Mouse (Mus musculus): ENCODE measurements around the gene Coro2b. TPM values are rescaled to one million over a fixed set of nuclear protein-coding genes. Genes with fewer than 3 reads are reported as not detected.

Gene Coro2b
- polyA plus RNA-seq, 1 experiment: 2.8 TPM

- Histone ChIP-seq H3K27ac (ENCODE audit: control insufficient read depth, insufficient read depth, low read depth, low read length, poor library complexity) (no peak overlapping the region), H3K4me1 (ENCODE audit: control insufficient read depth, insufficient read depth, low read length) (no peaks in the 10 kb centered on the region), H3K4me3 (replicated peaks; ENCODE audit: control insufficient read depth, low read depth, low read length) (no peak overlapping the region)
- WGBS: 84% methylated on average over 14 of the region's 14 CpGs
- no peak for TF ChIP-seq CTCF (IDR thresholded peaks at IDR 0.05; ENCODE audit: control insufficient read depth, insufficient read depth, low read length)
- TF ChIP-seq POLR2A (IDR thresholded peaks at IDR 0.05; ENCODE audit: borderline replicate concordance, control insufficient read depth, low read depth, low read length): no peak
Observed at GRCm38 (mm10) chr9:62471541-62472189, 65.2 kb downstream of the Coro2b start.

GRCm38 (mm10) chr9:62471041-62471440, 65.8 kb downstream of the Coro2b start:
- 86% methylated on average over 14 of the region's 14 CpGs for WGBS
- TF ChIP-seq CTCF (IDR thresholded peaks at IDR 0.05; ENCODE audit: control insufficient read depth, insufficient read depth, low read length): no peak
- no peak for TF ChIP-seq POLR2A (IDR thresholded peaks at IDR 0.05; ENCODE audit: borderline replicate concordance, control insufficient read depth, low read depth, low read length)
- Histone ChIP-seq H3K4me1 (ENCODE audit: control insufficient read depth, insufficient read depth, low read length) (no peaks in the 10 kb centered on the region), H3K4me3 (replicated peaks; ENCODE audit: control insufficient read depth, low read depth, low read length) (no peak overlapping the region), H3K27ac (ENCODE audit: control insufficient read depth, insufficient read depth, low read depth, low read length, poor library complexity) (no peak overlapping the region)

GRCm38 (mm10) chr9:62470398-62470797, 66.4 kb downstream of the Coro2b start:
- H3K4me3 ChIP-seq (replicated peaks; ENCODE audit: control insufficient read depth, low read depth, low read length): no peak overlapping the region
- WGBS: 22% methylated on average over 1 of the region's 1 CpGs
- no peak for TF ChIP-seq POLR2A (IDR thresholded peaks at IDR 0.05; ENCODE audit: borderline replicate concordance, control insufficient read depth, low read depth, low read length)
- peak; percentile 88 for TF ChIP-seq CTCF (IDR thresholded peaks at IDR 0.05; ENCODE audit: control insufficient read depth, insufficient read depth, low read length)
- H3K4me1 ChIP-seq (ENCODE audit: control insufficient read depth, insufficient read depth, low read length): no peaks in the 10 kb centered on the region
- no peak overlapping the region for H3K27ac ChIP-seq (ENCODE audit: control insufficient read depth, insufficient read depth, low read depth, low read length, poor library complexity)

- Histone ChIP-seq H3K4me1 (ENCODE audit: control insufficient read depth, insufficient read depth, low read length) (no peaks in the 10 kb centered on the region), H3K27ac (ENCODE audit: control insufficient read depth, insufficient read depth, low read depth, low read length, poor library complexity) (no peak overlapping the region), H3K4me3 (replicated peaks; ENCODE audit: control insufficient read depth, low read depth, low read length) (no peak overlapping the region)
- WGBS: 71% methylated on average over 10 of the region's 10 CpGs
- TF ChIP-seq CTCF (IDR thresholded peaks at IDR 0.05; ENCODE audit: control insufficient read depth, insufficient read depth, low read length): no peak
- TF ChIP-seq POLR2A (IDR thresholded peaks at IDR 0.05; ENCODE audit: borderline replicate concordance, control insufficient read depth, low read depth, low read length): no peak
Observed at GRCm38 (mm10) chr9:62469696-62470095, 67.1 kb downstream of the Coro2b start.

- WGBS: 85% methylated on average over 13 of the region's 13 CpGs
- no peak for TF ChIP-seq CTCF (IDR thresholded peaks at IDR 0.05; ENCODE audit: control insufficient read depth, insufficient read depth, low read length)
- TF ChIP-seq POLR2A (IDR thresholded peaks at IDR 0.05; ENCODE audit: borderline replicate concordance, control insufficient read depth, low read depth, low read length): no peak
- no peak overlapping the region for H3K27ac ChIP-seq (ENCODE audit: control insufficient read depth, insufficient read depth, low read depth, low read length, poor library complexity)
Observed at GRCm38 (mm10) chr9:62469143-62469542, 67.7 kb downstream of the Coro2b start.

GRCm38 (mm10) chr9:62467413-62467784, 69.4 kb downstream of the Coro2b start:
- Histone ChIP-seq H3K27ac (ENCODE audit: control insufficient read depth, insufficient read depth, low read depth, low read length, poor library complexity) (no peak overlapping the region), H3K4me1 (ENCODE audit: control insufficient read depth, insufficient read depth, low read length) (no peaks in the 10 kb centered on the region), H3K4me3 (replicated peaks; ENCODE audit: control insufficient read depth, low read depth, low read length) (no peak overlapping the region)
- TF ChIP-seq CTCF (IDR thresholded peaks at IDR 0.05; ENCODE audit: control insufficient read depth, insufficient read depth, low read length) (no peak), POLR2A (IDR thresholded peaks at IDR 0.05; ENCODE audit: borderline replicate concordance, control insufficient read depth, low read depth, low read length) (no peak)
- 71% methylated on average over 1 of the region's 1 CpGs for WGBS

More at GRCm38 (mm10) chr9:62469143-62469542, 67.7 kb downstream of the Coro2b start:
- no peak overlapping the region for H3K4me3 ChIP-seq (replicated peaks; ENCODE audit: control insufficient read depth, low read depth, low read length)
- no peaks in the 10 kb centered on the region for H3K4me1 ChIP-seq (ENCODE audit: control insufficient read depth, insufficient read depth, low read length)

- TF ChIP-seq POLR2A (IDR thresholded peaks at IDR 0.05; ENCODE audit: borderline replicate concordance, control insufficient read depth, low read depth, low read length) (no peak), CTCF (IDR thresholded peaks at IDR 0.05; ENCODE audit: control insufficient read depth, insufficient read depth, low read length) (no peak)
Observed at GRCm38 (mm10) chr9:62466742-62467412, 70.0 kb downstream of the Coro2b start.

GRCm38 (mm10) chr9:62466053-62466452, 70.8 kb downstream of the Coro2b start:
- H3K4me1 ChIP-seq (ENCODE audit: control insufficient read depth, insufficient read depth, low read length): no peaks in the 10 kb centered on the region
- TF ChIP-seq POLR2A (IDR thresholded peaks at IDR 0.05; ENCODE audit: borderline replicate concordance, control insufficient read depth, low read depth, low read length): no peak
- no peak for TF ChIP-seq CTCF (IDR thresholded peaks at IDR 0.05; ENCODE audit: control insufficient read depth, insufficient read depth, low read length)
- H3K27ac ChIP-seq (ENCODE audit: control insufficient read depth, insufficient read depth, low read depth, low read length, poor library complexity): no peak overlapping the region
- WGBS: 78% methylated on average over 8 of the region's 8 CpGs
- no peak overlapping the region for H3K4me3 ChIP-seq (replicated peaks; ENCODE audit: control insufficient read depth, low read depth, low read length)

More at GRCm38 (mm10) chr9:62466742-62467412, 70.0 kb downstream of the Coro2b start:
- Histone ChIP-seq H3K27ac (ENCODE audit: control insufficient read depth, insufficient read depth, low read depth, low read length, poor library complexity) (no peak overlapping the region), H3K4me3 (replicated peaks; ENCODE audit: control insufficient read depth, low read depth, low read length) (no peak overlapping the region), H3K4me1 (ENCODE audit: control insufficient read depth, insufficient read depth, low read length) (no peaks in the 10 kb centered on the region)
- WGBS: 83% methylated on average over 11 of the region's 11 CpGs
